Mouse (Mus musculus) hindbrain, embryonic 13.5 days (tissue): ENCODE data around the gene Olfr867. TPM values are rescaled to one million over a fixed set of nuclear protein-coding genes. Genes with fewer than 3 reads are reported as not detected.

ENCODE experiments used
- ATAC-seq: fragments of 200-750 bp; cut with Nextera tagmentation; 2 replicates; pipeline ENCODE4 v1.8.0; 2017; ENCODE audit warnings: moderate TSS enrichment; ENCODE audit not compliant: low FRiP score
- H3K27ac ChIP-seq: fragments of 300-500 bp; sonication (generic); 2 replicates; pipeline ENCODE4 v1.5.1; 2015; ENCODE audit warnings: inconsistent platforms, mild to moderate bottlenecking, moderate library complexity
- H3K27me3 ChIP-seq: fragments of 300-500 bp; sonication (generic); 2 replicates; pipeline ENCODE4 v1.6.1; 2015; ENCODE audit warnings: mild to moderate bottlenecking, inconsistent platforms
- H3K36me3 ChIP-seq: fragments of 300-500 bp; sonication (generic); 2 replicates; pipeline ENCODE4 v1.6.1; 2015; ENCODE audit warnings: mild to moderate bottlenecking, inconsistent platforms
- H3K4me1 ChIP-seq: fragments of 300-500 bp; sonication (generic); replicated peaks from 2 replicates; pipeline ENCODE4 v1.6.1; 2015; ENCODE audit warnings: inconsistent platforms
- H3K4me2 ChIP-seq: fragments of 300-500 bp; sonication (generic); 2 replicates; pipeline ENCODE4 v1.6.1; 2015; ENCODE audit warnings: inconsistent platforms, mild to moderate bottlenecking, moderate library complexity
- H3K4me3 ChIP-seq: fragments of 300-500 bp; sonication (generic); 2 replicates; pipeline ENCODE4 v1.5.1; 2015; ENCODE audit warnings: mild to moderate bottlenecking, inconsistent platforms
- H3K9ac ChIP-seq: fragments of 300-500 bp; sonication (generic); 2 replicates; pipeline ENCODE4 v1.6.1; 2015; ENCODE audit warnings: mild to moderate bottlenecking, inconsistent platforms
- H3K9me3 ChIP-seq: fragments of 300-500 bp; sonication (generic); 2 replicates; pipeline ENCODE4 v1.6.1; 2016; ENCODE audit warnings: inconsistent platforms
- whole genome bisulfite sequencing: fragments of 180-500 bp; shearing (Covaris S2); methylation state at CpG from one replicate; pipeline ENCODE4 v1.1.7; 2015; 5-methylcytosine and 5-hydroxymethylcytosine counted together
- microRNA-seq: library from miRNA; unstranded; fragments of <30 nt; microRNA quantifications from one replicate; pipeline ENCODE4, GENCODE M21; 2016
- polyA plus RNA-seq: library from polyadenylated mRNA; unstranded; fragments of >200 nt; fragmentation: Nextera tagmentation; extraction: Ambion mirVana; gene quantifications from 2 replicates; pipeline ENCODE4 v1.2.1, GENCODE M21; 2015

The Olfr867 gene
- not detected in 2 replicates for polyA plus RNA-seq

- no peak within 1 kb of the TSS for H3K4me2 ChIP-seq
- H3K27ac ChIP-seq: no peak within 1 kb of the TSS
- WGBS: 78% methylated on average over 1 of the region's 1 CpGs
- H3K27me3 ChIP-seq: no peaks in the 10 kb centered on the region
- peaks cover 8% of the 10 kb centered on the region for H3K9me3 ChIP-seq
- H3K9ac ChIP-seq: no peak within 1 kb of the TSS
- H3K4me1 ChIP-seq: no peaks in the 10 kb centered on the region
- no peaks in the 10 kb centered on the region for H3K36me3 ChIP-seq
- ATAC-seq: no peak
- no peak within 1 kb of the TSS for H3K4me3 ChIP-seq
Observed at GRCm38 (mm10) chr9:20057462-20057861, at the start of gene Olfr867. Gene Olfr867 (minus strand): TSS chr9:20057562.

- no peak for ATAC-seq
- H3K9me3 ChIP-seq: peaks cover 9% of the 10 kb centered on the region
- no peak within 1 kb of the TSS for H3K4me2 ChIP-seq
- H3K36me3 ChIP-seq: no peaks in the 10 kb centered on the region
- no peak within 1 kb of the TSS for H3K4me3 ChIP-seq
- 52% methylated on average over 2 of the region's 2 CpGs for WGBS
- H3K4me1 ChIP-seq: no peaks in the 10 kb centered on the region
- no peak within 1 kb of the TSS for H3K9ac ChIP-seq
- no peaks in the 10 kb centered on the region for H3K27me3 ChIP-seq
- H3K27ac ChIP-seq: no peak within 1 kb of the TSS
Observed at GRCm38 (mm10) chr9:20098326-20098725, 41.0 kb upstream of the Olfr867 start, which contains the start of gene Olfr868. Gene Olfr868 (plus strand): TSS chr9:20098626.

DNA sequence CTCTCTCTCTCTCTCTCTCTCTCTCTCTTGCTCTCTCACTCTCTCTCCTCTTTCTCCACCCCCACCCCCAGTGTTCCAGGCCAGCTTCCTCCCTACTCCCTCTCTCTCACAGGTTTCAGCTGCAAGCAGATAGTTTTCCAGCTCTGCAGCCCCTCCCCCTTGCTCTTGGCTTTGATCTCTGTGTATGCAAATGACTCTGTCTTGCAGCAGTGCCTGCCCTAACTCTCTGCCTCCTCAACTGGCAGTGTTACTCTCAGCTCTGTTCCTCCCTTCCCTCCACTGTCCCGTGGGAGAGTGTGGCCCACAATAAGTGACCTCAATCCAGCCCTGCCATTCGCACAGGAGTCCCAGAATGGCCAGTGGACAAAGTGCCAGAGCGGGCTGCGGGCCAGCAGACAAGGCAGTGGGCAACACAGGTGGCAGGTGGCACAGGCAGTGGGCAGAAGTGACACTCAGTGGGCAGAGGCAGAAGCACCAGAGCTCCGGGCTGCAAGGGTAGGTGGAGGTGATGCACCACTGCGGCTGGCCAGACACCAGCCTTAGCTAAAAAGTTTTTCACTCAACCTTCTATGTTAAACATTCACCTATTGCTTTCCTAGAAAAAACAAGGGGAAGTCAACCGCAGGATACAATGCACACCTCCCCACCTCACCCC lies 16.3 kb upstream of the Olfr867 start:
- Histone ChIP-seq H3K27ac (no peak overlapping the region), H3K4me3 (no peak overlapping the region), H3K27me3 (no peaks in the 10 kb centered on the region), H3K9me3 (peaks cover 47% of the 10 kb centered on the region), H3K36me3 (no peaks in the 10 kb centered on the region), H3K4me1 (no peaks in the 10 kb centered on the region), H3K4me2 (no peak overlapping the region), H3K9ac (no peak overlapping the region)
- no peak for ATAC-seq
- 59% methylated on average over 7 of the region's 7 CpGs for WGBS

DNA sequence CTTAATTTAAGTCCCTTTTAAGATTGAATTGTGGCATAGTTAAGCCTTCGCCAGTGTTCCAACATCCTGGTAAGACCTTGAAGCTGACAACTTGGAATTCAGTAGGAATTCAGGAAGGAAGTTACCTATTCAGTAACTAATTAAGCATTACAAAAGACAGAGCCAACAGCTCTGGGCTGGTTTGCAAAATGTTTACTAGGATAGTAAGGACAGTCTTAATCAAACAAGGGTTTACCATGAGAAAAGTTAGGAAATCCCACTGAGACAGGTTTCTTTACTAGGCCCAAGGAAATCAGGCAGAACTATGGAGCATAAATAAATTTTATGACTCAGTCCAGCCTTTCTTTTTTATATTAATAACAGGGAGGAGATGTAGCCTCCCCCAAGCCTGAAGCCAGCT lies 13.9 kb upstream of the Olfr867 start:
- ATAC-seq: no peak
- Histone ChIP-seq H3K9me3 (peaks cover 36% of the 10 kb centered on the region; the same call in 1 of the 2 replicates), H3K27me3 (no peaks in the 10 kb centered on the region), H3K4me2 (no peak overlapping the region), H3K36me3 (no peaks in the 10 kb centered on the region), H3K27ac (no peak overlapping the region), H3K4me1 (no peaks in the 10 kb centered on the region), H3K9ac (no peak overlapping the region), H3K4me3 (no peak overlapping the region)
- WGBS: 95% methylated on average over 1 of the region's 1 CpGs

- Histone ChIP-seq H3K4me1 (no peaks in the 10 kb centered on the region), H3K27me3 (no peaks in the 10 kb centered on the region), H3K4me3 (no peak overlapping the region), H3K4me2 (no peak overlapping the region), H3K9me3 (peaks cover 31% of the 10 kb centered on the region; the same call in 1 of the 2 replicates), H3K36me3 (no peaks in the 10 kb centered on the region), H3K9ac (no peak overlapping the region), H3K27ac (no peak overlapping the region)
- ATAC-seq: no peak
- 72% methylated on average over 3 of the region's 3 CpGs for WGBS
Observed at GRCm38 (mm10) chr9:20070236-20070635, 12.9 kb upstream of the Olfr867 start.

DNA sequence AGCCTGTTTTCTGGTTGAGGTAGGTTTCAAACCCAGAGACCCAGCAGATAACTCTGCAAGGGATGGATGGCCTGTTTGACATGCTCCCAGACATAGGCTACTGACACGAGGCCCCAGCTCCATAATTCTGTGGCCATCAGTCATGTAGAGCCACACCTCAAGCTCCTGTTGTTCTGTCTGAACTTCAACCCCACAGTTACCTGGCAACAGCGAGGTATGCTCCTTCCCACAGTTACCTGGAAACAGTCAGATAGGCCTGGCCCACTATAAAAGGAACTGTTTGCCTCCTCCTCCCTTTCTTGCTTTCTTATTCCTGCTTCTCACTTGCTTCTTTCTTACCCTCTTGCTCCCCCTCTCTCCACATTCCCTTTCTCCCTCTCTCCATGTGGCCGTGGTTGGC lies 9.4 kb downstream of the Olfr867 start:
- Histone ChIP-seq H3K36me3 (no peaks in the 10 kb centered on the region), H3K9ac (no peak overlapping the region), H3K27me3 (no peaks in the 10 kb centered on the region), H3K27ac (no peak overlapping the region), H3K9me3 (peaks cover 22% of the 10 kb centered on the region), H3K4me3 (no peak overlapping the region), H3K4me2 (no peak overlapping the region), H3K4me1 (no peaks in the 10 kb centered on the region)
- WGBS: 78% methylated on average over 3 of the region's 3 CpGs
- no peak for ATAC-seq

GRCm38 (mm10) chr9:20027935-20028334 lies 29.4 kb downstream of the Olfr867 start, which contains the start of gene Olfr866:
Gene Olfr866 (minus strand): TSS chr9:20028035.
- Histone ChIP-seq H3K4me2 (no peak within 1 kb of the TSS), H3K4me3 (no peak within 1 kb of the TSS), H3K36me3 (no peaks in the 10 kb centered on the region), H3K27ac (no peak within 1 kb of the TSS), H3K9ac (no peak within 1 kb of the TSS), H3K4me1 (no peaks in the 10 kb centered on the region), H3K9me3 (peaks cover 10% of the 10 kb centered on the region; the same call in 1 of the 2 replicates), H3K27me3 (no peaks in the 10 kb centered on the region)
- ATAC-seq: no peak
- WGBS: 76% methylated on average over 2 of the region's 2 CpGs

Small RNA genes lying within 50 kb of the gene (microRNA-seq; reads per million reads assigned to microRNA genes)
- gene Gm26231 (not detected), gene Gm44395 (not detected)

Other genes starting within 250 kb of the Olfr867 start
- not detected in 2 replicates for gene Olfr860, start 207.8 kb downstream of the Olfr867 start, polyA plus RNA-seq
- not detected in 2 replicates for gene Olfr862, start 169.6 kb downstream of the Olfr867 start, polyA plus RNA-seq
- 0.17 TPM in 2 replicates for gene Olfr77, start 140.7 kb downstream of the Olfr867 start, polyA plus RNA-seq
- gene Olfr866, start 29.5 kb downstream of the Olfr867 start, polyA plus RNA-seq: not detected in 2 replicates
- gene Olfr868, start 41.1 kb upstream of the Olfr867 start, polyA plus RNA-seq: not detected in 2 replicates
- gene Olfr869, start 71.4 kb upstream of the Olfr867 start, polyA plus RNA-seq: not detected in 2 replicates
- gene Olfr870, start 116.5 kb upstream of the Olfr867 start, polyA plus RNA-seq: not detected in 2 replicates
- not detected in 2 replicates for gene Olfr871, start 154.6 kb upstream of the Olfr867 start, polyA plus RNA-seq
- gene Olfr872, start 179.6 kb upstream of the Olfr867 start, polyA plus RNA-seq: not detected in 2 replicates
- not detected in 2 replicates for gene Olfr39, start 224.8 kb upstream of the Olfr867 start, polyA plus RNA-seq
- gene Olfr873, start 241.0 kb upstream of the Olfr867 start, polyA plus RNA-seq: 0.17 TPM in 1 of 2 replicates, not detected in the other